Mouse (Mus musculus): ENCODE measurements around the gene Nxpe5. TPM values are rescaled to one million over a fixed set of nuclear protein-coding genes. Genes with fewer than 3 reads are reported as not detected.

Gene Nxpe5
- polyA plus RNA-seq (2014; fragmentation: Illumina TruSeq; extraction: RNeasy Lipid Tissue Mini Kit (QIAGEN cat#74804); ENCODE audit: low read depth, low replicate concordance), result not detected

GRCm38 (mm10) chr5:138225700-138226099 lies at the start of gene Nxpe5:
Gene Nxpe5 (plus strand): TSS chr5:138225898.

DNA sequence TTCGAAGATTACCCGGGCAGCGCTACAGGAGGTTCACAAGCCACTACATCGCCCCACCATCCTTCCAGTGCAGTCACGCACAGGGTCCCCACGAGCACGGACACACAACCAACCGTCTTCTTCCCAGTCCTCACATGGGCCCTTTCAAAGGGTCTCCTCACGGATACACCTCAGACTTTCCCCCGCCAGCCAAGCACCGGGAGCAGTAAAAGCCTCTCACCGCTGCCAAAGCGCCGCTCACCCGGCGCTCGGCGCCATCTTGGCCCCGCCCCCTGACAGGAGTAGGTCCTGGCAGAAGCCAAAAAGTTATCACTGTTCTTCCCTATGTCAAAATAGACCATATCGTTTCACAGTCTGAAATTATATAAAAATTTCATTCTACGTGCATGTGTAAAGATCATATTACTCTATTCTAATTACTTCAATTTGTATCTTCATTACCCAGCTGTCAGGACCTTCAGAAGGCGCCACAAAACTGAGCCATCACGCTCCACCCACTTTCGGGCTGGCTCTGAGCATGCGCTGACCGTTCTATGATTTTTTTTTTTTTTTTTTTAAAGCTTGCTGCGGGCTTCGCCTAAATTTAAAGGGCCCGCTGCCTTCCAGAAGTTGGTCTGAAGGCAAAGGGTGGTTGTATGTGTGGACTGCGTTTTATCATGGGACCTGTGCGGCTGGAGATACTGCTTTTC lies 38.6 kb upstream of the Nxpe5 start, which contains the start of the genes Taf6 and Cnpy4:
Gene Taf6 (minus strand): TSS at position 502 of the 689 bp plus-strand sequence.
Gene Cnpy4 (plus strand): TSS at position 536 of the 689 bp plus-strand sequence.

GRCm38 (mm10) chr5:138193771-138194727 lies 31.6 kb upstream of the Nxpe5 start, which contains the start of gene Mblac1:
Gene Mblac1 (plus strand): TSS chr5:138194314.

GRCm38 (mm10) chr5:138255353-138256093 lies 29.8 kb downstream of the Nxpe5 start, which contains the start of gene Lamtor4:
Gene Lamtor4 (plus strand): TSS chr5:138255482.

GRCm38 (mm10) chr5:138263260-138264206 lies 37.8 kb downstream of the Nxpe5 start, which contains the start of gene BC037034:
Gene BC037034 (minus strand): TSS chr5:138264033.

DNA sequence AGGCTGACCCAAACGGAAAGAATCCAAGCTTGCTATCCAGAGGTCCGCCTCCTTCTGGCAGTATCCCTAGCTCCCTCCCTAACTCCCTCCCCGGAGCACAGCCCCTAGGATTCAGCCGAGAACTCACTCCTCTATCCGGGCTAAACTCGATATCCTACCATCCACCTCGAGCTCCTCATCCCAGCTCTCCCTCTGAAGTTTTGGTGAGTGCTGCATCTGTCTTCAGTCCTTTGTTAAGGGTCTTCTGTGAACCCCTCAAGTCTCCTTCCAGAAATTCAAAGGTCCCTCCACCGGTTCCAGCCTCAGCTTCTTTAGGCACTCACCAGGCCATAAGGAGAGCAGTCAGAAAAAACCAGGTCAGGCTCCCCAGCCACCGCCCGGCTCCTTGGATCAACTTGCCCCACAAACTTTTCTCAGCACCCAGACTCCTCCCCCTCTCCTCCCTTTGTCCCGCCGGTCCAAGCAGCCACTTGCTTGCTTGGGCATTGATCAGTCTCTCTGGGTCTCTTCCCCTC lies 46.8 kb downstream of the Nxpe5 start, which contains the start of gene Gal3st4:
Gene Gal3st4 (minus strand): TSS at position 432 of the 515 bp plus-strand sequence.

DNA sequence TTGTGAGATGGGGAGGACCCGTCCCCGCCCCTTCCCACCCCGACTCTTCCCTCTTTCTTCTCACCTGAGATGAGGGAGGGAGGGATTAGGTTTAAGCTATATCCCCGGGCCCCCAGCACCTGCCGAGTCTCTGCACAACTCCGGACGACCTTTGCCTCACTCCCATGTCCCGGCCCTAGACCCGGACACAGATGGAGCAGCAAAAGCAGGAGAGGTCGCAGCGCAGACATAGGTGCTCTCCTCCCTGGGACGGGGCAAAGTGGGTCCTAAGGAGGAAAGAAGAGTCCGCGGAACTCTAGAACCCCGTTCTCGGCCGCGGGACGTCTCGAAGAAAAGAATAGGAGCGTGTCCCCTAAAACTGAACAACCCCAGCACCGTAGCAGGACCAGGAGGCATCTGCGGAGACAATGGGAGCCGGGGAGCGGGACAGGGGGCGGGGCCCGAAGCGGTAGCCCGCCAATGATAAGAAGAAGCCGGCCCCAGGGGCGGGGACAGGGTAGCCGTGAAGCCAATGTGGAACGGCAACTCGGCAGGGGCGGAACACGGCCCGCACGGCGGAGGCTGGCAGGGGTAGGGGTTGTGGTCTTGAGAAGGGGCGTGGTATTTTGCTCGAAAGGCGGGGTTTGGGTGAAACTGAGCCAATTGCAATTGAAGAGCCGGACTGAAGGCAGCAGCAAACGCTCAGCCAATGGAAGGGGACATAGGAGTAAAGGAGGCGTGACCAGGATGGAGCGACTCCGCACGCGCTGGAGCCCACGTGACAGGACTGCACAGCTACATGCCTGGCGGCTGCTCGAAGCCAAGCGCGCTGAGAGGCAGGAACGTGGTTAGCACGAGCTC lies 54.1 kb downstream of the Nxpe5 start, which contains the start of the genes Gm43720, Gpc2 and Stag3:
Gene Gm43720 (minus strand): TSS at position 374 of the 840 bp plus-strand sequence.
Gene Gpc2 (minus strand): TSS at position 421 of the 840 bp plus-strand sequence.
Gene Stag3 (plus strand): TSS at position 656 of the 840 bp plus-strand sequence.

Other genes with a start within 250 kb of the Nxpe5 start
- gene Azgp1, start 244.4 kb upstream of the Nxpe5 start, polyA plus RNA-seq (2014; fragmentation: Illumina TruSeq; extraction: RNeasy Lipid Tissue Mini Kit (QIAGEN cat#74804); ENCODE audit: low read depth, low replicate concordance), result not detected
- gene Smok3a, start 204.6 kb upstream of the Nxpe5 start, polyA plus RNA-seq (2014; fragmentation: Illumina TruSeq; extraction: RNeasy Lipid Tissue Mini Kit (QIAGEN cat#74804); ENCODE audit: low read depth, low replicate concordance), result not detected
- not detected for gene Smok3b, start 204.5 kb upstream of the Nxpe5 start, polyA plus RNA-seq (2014; fragmentation: Illumina TruSeq; extraction: RNeasy Lipid Tissue Mini Kit (QIAGEN cat#74804); ENCODE audit: low read depth, low replicate concordance)
- gene Smok3c, start 172.7 kb upstream of the Nxpe5 start, polyA plus RNA-seq (2014; fragmentation: Illumina TruSeq; extraction: RNeasy Lipid Tissue Mini Kit (QIAGEN cat#74804); ENCODE audit: low read depth, low replicate concordance), result not detected
- gene Zkscan1, start 140.8 kb upstream of the Nxpe5 start, polyA plus RNA-seq (2014; fragmentation: Illumina TruSeq; extraction: RNeasy Lipid Tissue Mini Kit (QIAGEN cat#74804); ENCODE audit: low read depth, low replicate concordance), result 48.4 TPM
- gene Zscan21, start 109.0 kb upstream of the Nxpe5 start, polyA plus RNA-seq (2014; fragmentation: Illumina TruSeq; extraction: RNeasy Lipid Tissue Mini Kit (QIAGEN cat#74804); ENCODE audit: low read depth, low replicate concordance), result 13.8 TPM
- gene Zfp113, start 70.2 kb upstream of the Nxpe5 start, polyA plus RNA-seq (2014; fragmentation: Illumina TruSeq; extraction: RNeasy Lipid Tissue Mini Kit (QIAGEN cat#74804); ENCODE audit: low read depth, low replicate concordance), result 14.7 TPM
- gene Cops6, start 64.8 kb upstream of the Nxpe5 start, polyA plus RNA-seq (2014; fragmentation: Illumina TruSeq; extraction: RNeasy Lipid Tissue Mini Kit (QIAGEN cat#74804); ENCODE audit: low read depth, low replicate concordance), result 94.6 TPM
- gene Ap4m1, start 53.9 kb upstream of the Nxpe5 start, polyA plus RNA-seq (2014; fragmentation: Illumina TruSeq; extraction: RNeasy Lipid Tissue Mini Kit (QIAGEN cat#74804); ENCODE audit: low read depth, low replicate concordance), result 3.0 TPM
- 12.5 TPM for gene Mcm7, start 53.5 kb upstream of the Nxpe5 start, polyA plus RNA-seq (2014; fragmentation: Illumina TruSeq; extraction: RNeasy Lipid Tissue Mini Kit (QIAGEN cat#74804); ENCODE audit: low read depth, low replicate concordance)
- 4.4 TPM for gene Taf6, start 38.4 kb upstream of the Nxpe5 start, polyA plus RNA-seq (2014; fragmentation: Illumina TruSeq; extraction: RNeasy Lipid Tissue Mini Kit (QIAGEN cat#74804); ENCODE audit: low read depth, low replicate concordance)
- gene Cnpy4, start 38.4 kb upstream of the Nxpe5 start, polyA plus RNA-seq (2014; fragmentation: Illumina TruSeq; extraction: RNeasy Lipid Tissue Mini Kit (QIAGEN cat#74804); ENCODE audit: low read depth, low replicate concordance), result 15.5 TPM
- 0.47 TPM for gene Mblac1, start 31.6 kb upstream of the Nxpe5 start, polyA plus RNA-seq (2014; fragmentation: Illumina TruSeq; extraction: RNeasy Lipid Tissue Mini Kit (QIAGEN cat#74804); ENCODE audit: low read depth, low replicate concordance)
- 1.3 TPM for gene Lamtor4, start 29.6 kb downstream of the Nxpe5 start, polyA plus RNA-seq (2014; fragmentation: Illumina TruSeq; extraction: RNeasy Lipid Tissue Mini Kit (QIAGEN cat#74804); ENCODE audit: low read depth, low replicate concordance)
- 1.9 TPM for gene BC037034, start 38.1 kb downstream of the Nxpe5 start, polyA plus RNA-seq (2014; fragmentation: Illumina TruSeq; extraction: RNeasy Lipid Tissue Mini Kit (QIAGEN cat#74804); ENCODE audit: low read depth, low replicate concordance)
- not detected for gene Gal3st4, start 46.9 kb downstream of the Nxpe5 start, polyA plus RNA-seq (2014; fragmentation: Illumina TruSeq; extraction: RNeasy Lipid Tissue Mini Kit (QIAGEN cat#74804); ENCODE audit: low read depth, low replicate concordance)
- gene Gm43720, start 54.1 kb downstream of the Nxpe5 start, polyA plus RNA-seq (2014; fragmentation: Illumina TruSeq; extraction: RNeasy Lipid Tissue Mini Kit (QIAGEN cat#74804); ENCODE audit: low read depth, low replicate concordance), result not detected
- gene Gpc2, start 54.1 kb downstream of the Nxpe5 start, polyA plus RNA-seq (2014; fragmentation: Illumina TruSeq; extraction: RNeasy Lipid Tissue Mini Kit (QIAGEN cat#74804); ENCODE audit: low read depth, low replicate concordance), result 0.23 TPM
- gene Stag3, start 54.3 kb downstream of the Nxpe5 start, polyA plus RNA-seq (2014; fragmentation: Illumina TruSeq; extraction: RNeasy Lipid Tissue Mini Kit (QIAGEN cat#74804); ENCODE audit: low read depth, low replicate concordance), result not detected
- not detected for gene Pvrig, start 116.1 kb downstream of the Nxpe5 start, polyA plus RNA-seq (2014; fragmentation: Illumina TruSeq; extraction: RNeasy Lipid Tissue Mini Kit (QIAGEN cat#74804); ENCODE audit: low read depth, low replicate concordance)
- 20.6 TPM for gene Zfp157, start 215.6 kb downstream of the Nxpe5 start, polyA plus RNA-seq (2014; fragmentation: Illumina TruSeq; extraction: RNeasy Lipid Tissue Mini Kit (QIAGEN cat#74804); ENCODE audit: low read depth, low replicate concordance)

Data from adrenal gland, adult 10 weeks (tissue).